Mouse (Mus musculus) olfactory bulb, adult 2 months (tissue): Measurements from ENCODE around the gene Entpd5. TPM values are rescaled to one million over a fixed set of nuclear protein-coding genes. Genes with fewer than 3 reads are reported as not detected.
A peak's percentile ranks its signal among the peaks of the same experiment; 100 is the strongest.

Source experiments
- H3K27ac ChIP-seq: fragments of 200-500 bp; 2 replicates; pipeline ENCODE4 v1.5.1; 2012; ENCODE audit warnings: low read depth, low read length; ENCODE audit not compliant: insufficient read depth
- H3K4me1 ChIP-seq: fragments of 200-500 bp; 2 replicates; pipeline ENCODE4 v1.6.1; 2012; ENCODE audit warnings: low read length; ENCODE audit not compliant: control insufficient read depth, insufficient read depth
- H3K4me3 ChIP-seq: fragments of 200-500 bp; 2 replicates; pipeline ENCODE4 v1.5.1; 2012; ENCODE audit warnings: mild to moderate bottlenecking, low read depth, low read length, moderate library complexity; ENCODE audit not compliant: insufficient read depth
- CTCF ChIP-seq: fragments of 200-500 bp; IDR thresholded peaks from 2 replicates; pipeline ENCODE4 v1.5.1; 2012; ENCODE audit warnings: low read depth, mild to moderate bottlenecking, low read length, moderate library complexity; ENCODE audit not compliant: insufficient read depth
- POLR2A ChIP-seq: fragments of 200-500 bp; IDR thresholded peaks from 2 replicates; pipeline ENCODE4 v1.6.1; 2012; ENCODE audit warnings: mild to moderate bottlenecking, low read depth, low read length, moderate library complexity; ENCODE audit not compliant: insufficient read depth
- WGBS: fragments of 180-500 bp; shearing (Covaris S2); methylation state at CpG from one replicate; pipeline ENCODE4 v1.1.7; 2018; 5-methylcytosine and 5-hydroxymethylcytosine counted together
- polyA plus RNA-seq: library from polyadenylated mRNA; stranded (reverse); fragments of >200 nt; gene quantifications from 2 replicates; pipeline ENCODE4 v1.2.4, GENCODE M21; 2012; ENCODE audit warnings: low replicate concordance; ENCODE audit not compliant: missing spikeins, insufficient read depth, insufficient read length

Gene Entpd5
- polyA plus RNA-seq, result not detected in 2 replicates

DNA sequence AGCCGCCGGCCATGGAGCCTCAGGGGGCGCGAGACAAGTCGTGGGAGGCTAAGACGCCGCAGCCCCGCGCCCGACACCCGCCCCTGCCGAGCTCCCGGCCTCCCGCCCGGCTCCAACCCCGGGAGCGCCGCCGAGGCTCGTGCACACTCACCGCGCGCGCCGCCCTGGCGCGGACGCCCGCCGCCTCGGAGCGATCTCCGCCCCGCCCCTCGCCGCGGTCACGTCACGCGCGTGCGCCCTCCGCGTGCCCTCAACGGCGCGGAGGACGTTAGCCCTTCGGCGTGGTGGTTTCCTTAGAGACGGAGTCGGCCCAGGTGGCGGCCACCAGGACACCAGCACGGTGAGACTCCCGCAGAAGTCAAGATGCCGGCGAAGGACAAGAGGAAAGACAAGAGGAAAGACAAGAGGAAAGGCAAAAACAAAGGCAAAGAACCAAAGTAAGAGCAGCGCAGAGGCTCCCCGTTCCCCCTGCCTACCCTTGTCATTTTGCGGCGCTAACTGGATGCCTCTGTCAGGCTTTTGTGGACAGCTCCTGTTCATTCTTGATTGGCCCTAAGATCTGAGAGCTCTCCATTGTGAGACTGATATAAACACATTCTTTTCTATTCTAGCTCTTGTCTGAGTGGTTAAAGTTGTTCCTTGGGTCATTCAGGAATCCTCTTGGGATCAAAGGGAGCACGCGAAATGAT is at the start of gene Entpd5, which contains the start of gene Bbof1:
Entpd5 (minus strand) TSS at position 211 of the 689 bp plus-strand sequence.
Bbof1 (plus strand) TSS at position 253 of the 689 bp plus-strand sequence.
- WGBS, result under 1% methylated on average over 63 of the region's 63 CpGs
- no peak for TF ChIP-seq CTCF
- peak; percentile 94 for TF ChIP-seq POLR2A
- H3K27ac ChIP-seq, result peak within 1 kb of the TSS; percentile 76
- H3K4me1 ChIP-seq, result no peaks in the 10 kb centered on the region
- peak within 1 kb of the TSS; percentile 92 for H3K4me3 ChIP-seq

DNA sequence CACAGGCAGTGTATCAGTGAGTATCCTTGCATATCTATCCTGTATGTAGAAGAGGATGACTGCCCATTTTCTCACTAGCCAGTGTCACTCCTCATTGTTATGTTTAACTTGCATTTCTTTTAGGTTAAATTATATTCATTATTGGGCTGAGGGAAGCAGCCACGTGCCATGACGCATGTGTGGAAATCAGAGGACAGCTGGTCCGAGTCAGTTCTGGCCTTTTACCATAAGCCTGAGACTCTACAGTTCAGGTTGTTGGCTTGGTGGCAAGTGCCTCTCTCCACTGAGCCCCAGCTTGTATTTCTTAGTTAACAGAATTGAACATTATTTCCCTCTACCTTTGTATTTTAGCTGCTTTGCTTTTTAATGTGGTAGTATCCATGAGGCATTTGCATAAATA is 48.1 kb upstream of the Entpd5 start:
- no peak for TF ChIP-seq CTCF
- TF ChIP-seq POLR2A, result no peak
- H3K27ac ChIP-seq, result no peak overlapping the region
- WGBS, result 87% methylated on average over 3 of the region's 3 CpGs
- 0 out of 2 replicates have a peak, but pooled peaks cover 3% of the 10 kb centered on the region for H3K4me1 ChIP-seq
- H3K4me3 ChIP-seq, result no peak overlapping the region

GRCm38 (mm10) chr12:84451801-84452200 is 43.0 kb upstream of the Entpd5 start:
- H3K4me3 ChIP-seq, result peak overlapping the region; percentile 84
- under 1% methylated on average over 11 of the region's 11 CpGs for WGBS
- H3K4me1 ChIP-seq, result 0 out of 2 replicates have a peak, but pooled peaks cover 8% of the 10 kb centered on the region
- TF ChIP-seq CTCF (no peak), POLR2A (no peak)
- H3K27ac ChIP-seq, result 0 out of 2 replicates have a peak overlapping the region, but pooled peaks have one; percentile 16

- H3K27ac ChIP-seq, result peak within 1 kb of the TSS; percentile 65
- peak within 1 kb of the TSS; percentile 84 for H3K4me3 ChIP-seq
- under 1% methylated on average over 49 of the region's 49 CpGs for WGBS
- H3K4me1 ChIP-seq, result 0 out of 2 replicates have a peak, but pooled peaks cover 8% of the 10 kb centered on the region
- no peak for TF ChIP-seq CTCF
- peak; percentile 79 for TF ChIP-seq POLR2A
Measured at GRCm38 (mm10) chr12:84450718-84451646, 42.2 kb upstream of the Entpd5 start, which contains the start of the genes Aldh6a1 and Lin52. Gene Aldh6a1 (minus strand): TSS chr12:84451004. Gene Lin52 (plus strand): TSS chr12:84451422.

- WGBS, result 2% methylated on average over 6 of the region's 6 CpGs
Measured at GRCm38 (mm10) chr12:84450351-84450717, 41.5 kb upstream of the Entpd5 start.

DNA sequence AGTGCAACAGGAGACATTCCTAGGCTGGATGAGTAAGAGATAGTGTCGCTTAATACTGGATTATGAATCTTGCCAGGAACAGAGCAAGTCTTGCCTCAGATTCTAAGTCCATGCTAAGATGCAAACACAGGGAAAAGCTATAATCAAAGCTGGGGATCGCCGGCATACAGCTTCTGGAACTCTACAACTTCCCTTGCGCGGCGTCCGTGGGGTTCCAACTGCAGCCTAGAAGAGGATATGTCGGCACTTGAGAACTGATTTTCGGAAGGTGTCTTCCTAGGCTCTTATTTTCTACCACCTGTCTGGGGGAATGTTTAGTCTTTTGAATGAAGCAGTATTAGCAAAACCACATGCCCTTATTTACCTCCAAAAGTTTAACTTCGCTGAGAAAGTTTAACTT is 41.1 kb upstream of the Entpd5 start:
- Histone ChIP-seq H3K4me3 (no peak overlapping the region), H3K27ac (no peak overlapping the region), H3K4me1 (0 out of 2 replicates have a peak, but pooled peaks cover 8% of the 10 kb centered on the region)
- 49% methylated on average over 10 of the region's 10 CpGs for WGBS
- TF ChIP-seq CTCF, result no peak

More at GRCm38 (mm10) chr12:84450351-84450717, 41.5 kb upstream of the Entpd5 start:
- TF ChIP-seq CTCF, result no peak
- TF ChIP-seq POLR2A, result no peak
- Histone ChIP-seq H3K4me3 (peak overlapping the region; percentile 84), H3K27ac (peak overlapping the region; percentile 65), H3K4me1 (0 out of 2 replicates have a peak, but pooled peaks cover 8% of the 10 kb centered on the region)

GRCm38 (mm10) chr12:84448181-84448580 is 39.4 kb upstream of the Entpd5 start:
- Histone ChIP-seq H3K4me3 (no peak overlapping the region), H3K27ac (no peak overlapping the region), H3K4me1 (0 out of 2 replicates have a peak, but pooled peaks cover 8% of the 10 kb centered on the region)
- WGBS, result 86% methylated on average over 6 of the region's 6 CpGs
- TF ChIP-seq CTCF (no peak), POLR2A (no peak)

GRCm38 (mm10) chr12:84447386-84447785 is 38.6 kb upstream of the Entpd5 start:
- Histone ChIP-seq H3K27ac (no peak overlapping the region), H3K4me3 (no peak overlapping the region), H3K4me1 (0 out of 2 replicates have a peak, but pooled peaks cover 7% of the 10 kb centered on the region)
- WGBS, result 75% methylated on average over 1 of the region's 1 CpGs
- TF ChIP-seq CTCF, result no peak
- TF ChIP-seq POLR2A, result no peak
